Mouse (Mus musculus) heart, embryonic 13.5 days (tissue): ENCODE results near the gene Gcdh. TPM values are rescaled to one million over a fixed set of nuclear protein-coding genes. Genes with fewer than 3 reads are reported as not detected.
A peak's percentile ranks its signal among the peaks of the same experiment; 100 is the strongest.

ENCODE experiments used
- ATAC-seq: fragments of 200-750 bp; cut with Nextera tagmentation; 2 replicates; pipeline ENCODE4 v1.8.0; 2017; ENCODE audit warnings: moderate TSS enrichment; ENCODE audit not compliant: insufficient number of reproducible peaks, low FRiP score, low TSS enrichment; ENCODE audit errors: extremely low read depth
- H3K27ac ChIP-seq: fragments of 300-500 bp; sonication (generic); replicated peaks from 2 replicates; pipeline ENCODE4 v1.5.1; 2015; ENCODE audit warnings: moderate library complexity, mild to moderate bottlenecking, inconsistent platforms
- H3K27me3 ChIP-seq: fragments of 300-500 bp; sonication (generic); replicated peaks from 2 replicates; pipeline ENCODE4 v1.6.1; 2015; ENCODE audit warnings: mild to moderate bottlenecking, inconsistent platforms
- H3K36me3 ChIP-seq: fragments of 300-500 bp; sonication (generic); 2 replicates; pipeline ENCODE4 v1.6.1; 2015; ENCODE audit warnings: mild to moderate bottlenecking, inconsistent platforms
- H3K4me1 ChIP-seq: fragments of 300-500 bp; sonication (generic); 2 replicates; pipeline ENCODE4 v1.6.1; 2015; ENCODE audit warnings: inconsistent platforms
- H3K4me2 ChIP-seq: fragments of 300-500 bp; sonication (generic); 2 replicates; pipeline ENCODE4 v1.6.1; 2015; ENCODE audit warnings: inconsistent platforms, mild to moderate bottlenecking, moderate library complexity
- H3K4me3 ChIP-seq: fragments of 300-500 bp; sonication (generic); 2 replicates; pipeline ENCODE4 v1.5.1; 2015; ENCODE audit warnings: moderate library complexity, mild to moderate bottlenecking, inconsistent platforms
- H3K9ac ChIP-seq: fragments of 300-500 bp; sonication (generic); 2 replicates; pipeline ENCODE4 v1.6.1; 2015; ENCODE audit warnings: inconsistent platforms, mild to moderate bottlenecking, moderate library complexity
- H3K9me3 ChIP-seq: fragments of 300-500 bp; sonication (generic); 2 replicates; pipeline ENCODE4 v1.6.1; 2016; ENCODE audit warnings: inconsistent platforms
- WGBS: fragments of 180-500 bp; shearing (Covaris S2); methylation state at CpG from one replicate; pipeline ENCODE4 v1.1.7; 2015; ENCODE audit warnings: mixed read lengths; 5-methylcytosine and 5-hydroxymethylcytosine counted together
- polyA plus RNA-seq: library from polyadenylated mRNA; unstranded; fragments of >200 nt; fragmentation: Nextera tagmentation; extraction: Ambion mirVana; gene quantifications from 2 replicates; pipeline ENCODE4 v1.2.1, GENCODE M21; 2015

The Gcdh gene
- polyA plus RNA-seq, 1 experiment from 2014 or later: 31.0 TPM

- peaks cover 80% of the 10 kb centered on the region for H3K27me3 ChIP-seq
- no peak for ATAC-seq
These were observed 31.8 kb upstream of the Gcdh start for GRCm38 (mm10) chr8:84925557-84925956.

GRCm38 (mm10) chr8:84921596-84921995 lies 27.9 kb upstream of the Gcdh start:
- Histone ChIP-seq H3K36me3 (no peaks in the 10 kb centered on the region), H3K27me3 (peaks cover 84% of the 10 kb centered on the region), H3K27ac (no peak overlapping the region), H3K4me3 (no peak overlapping the region), H3K4me1 (peaks cover 11% of the 10 kb centered on the region), H3K9ac (no peak overlapping the region), H3K4me2 (no peak overlapping the region), H3K9me3 (no peaks in the 10 kb centered on the region)
- no peak for ATAC-seq
- 30% methylated on average over 2 of the region's 2 CpGs for WGBS

More at GRCm38 (mm10) chr8:84925557-84925956, 31.8 kb upstream of the Gcdh start:
- Histone ChIP-seq H3K4me1 (peaks cover 16% of the 10 kb centered on the region), H3K4me2 (no peak overlapping the region), H3K9me3 (no peaks in the 10 kb centered on the region), H3K27ac (no peak overlapping the region), H3K36me3 (no peaks in the 10 kb centered on the region), H3K9ac (no peak overlapping the region), H3K4me3 (no peak overlapping the region)
- 55% methylated on average over 7 of the region's 7 CpGs for WGBS

- Histone ChIP-seq H3K4me1 (peaks cover 11% of the 10 kb centered on the region), H3K4me2 (no peak overlapping the region), H3K9me3 (peaks cover 5% of the 10 kb centered on the region; the same call in 1 of the 2 replicates), H3K9ac (no peak overlapping the region), H3K27ac (no peak overlapping the region), H3K4me3 (no peak overlapping the region), H3K36me3 (no peaks in the 10 kb centered on the region), H3K27me3 (peaks cover 86% of the 10 kb centered on the region)
- ATAC-seq: no peak
- 80% methylated on average over 15 of the region's 15 CpGs for WGBS
These were observed 24.9 kb upstream of the Gcdh start for GRCm38 (mm10) chr8:84918646-84919045.

- WGBS: 22% methylated on average over 20 of the region's 20 CpGs
- Histone ChIP-seq H3K4me1 (peaks cover 19% of the 10 kb centered on the region), H3K27me3 (peaks cover 90% of the 10 kb centered on the region), H3K9me3 (peaks cover 5% of the 10 kb centered on the region; the same call in 1 of the 2 replicates), H3K4me3 (no peak overlapping the region), H3K4me2 (no peak overlapping the region), H3K27ac (no peak overlapping the region), H3K36me3 (no peaks in the 10 kb centered on the region), H3K9ac (no peak overlapping the region)
- no peak for ATAC-seq
These were observed 24.1 kb upstream of the Gcdh start for GRCm38 (mm10) chr8:84917781-84918180.

GRCm38 (mm10) chr8:84915269-84915668 lies 21.5 kb upstream of the Gcdh start:
- Histone ChIP-seq H3K36me3 (no peaks in the 10 kb centered on the region), H3K9me3 (peaks cover 5% of the 10 kb centered on the region; the same call in 1 of the 2 replicates), H3K27ac (no peak overlapping the region), H3K27me3 (peaks cover 98% of the 10 kb centered on the region), H3K4me3 (no peak overlapping the region), H3K4me1 (peaks cover 17% of the 10 kb centered on the region), H3K9ac (no peak overlapping the region), H3K4me2 (no peak overlapping the region)
- no peak for ATAC-seq
- WGBS: 84% methylated on average over 8 of the region's 8 CpGs

GRCm38 (mm10) chr8:84913960-84914359 lies 20.2 kb upstream of the Gcdh start:
- peaks cover 5% of the 10 kb centered on the region; the same call in 1 of the 2 replicates for H3K9me3 ChIP-seq
- H3K9ac ChIP-seq: no peak overlapping the region
- H3K36me3 ChIP-seq: no peaks in the 10 kb centered on the region
- peaks cover 18% of the 10 kb centered on the region for H3K4me1 ChIP-seq
- H3K4me3 ChIP-seq: peak overlapping the region; percentile 55; the same call in 1 of the 2 replicates
- peak overlapping the region; percentile 94 for H3K4me2 ChIP-seq
- peaks cover 99% of the 10 kb centered on the region for H3K27me3 ChIP-seq
- no peak overlapping the region for H3K27ac ChIP-seq
- 40% methylated on average over 4 of the region's 4 CpGs for WGBS
- ATAC-seq: peak; percentile 23; the same call in 1 of the 2 replicates

GRCm38 (mm10) chr8:84913502-84913900 lies 19.8 kb upstream of the Gcdh start:
- 13% methylated on average over 9 of the region's 9 CpGs for WGBS
- Histone ChIP-seq H3K27me3 (peaks cover 97% of the 10 kb centered on the region), H3K27ac (no peak overlapping the region), H3K4me1 (peaks cover 21% of the 10 kb centered on the region), H3K36me3 (no peaks in the 10 kb centered on the region), H3K9ac (peak overlapping the region; percentile 74), H3K4me2 (peak overlapping the region; percentile 94), H3K9me3 (peaks cover 5% of the 10 kb centered on the region; the same call in 1 of the 2 replicates), H3K4me3 (peak overlapping the region; percentile 55)
- no peak for ATAC-seq

GRCm38 (mm10) chr8:84912895-84913501 lies 19.3 kb upstream of the Gcdh start:
- Histone ChIP-seq H3K4me1 (peaks cover 21% of the 10 kb centered on the region), H3K9me3 (peaks cover 5% of the 10 kb centered on the region; the same call in 1 of the 2 replicates), H3K4me2 (peak overlapping the region; percentile 94), H3K27ac (no peak overlapping the region), H3K9ac (peak overlapping the region; percentile 74), H3K36me3 (no peaks in the 10 kb centered on the region), H3K27me3 (peaks cover 92% of the 10 kb centered on the region), H3K4me3 (peak overlapping the region; percentile 55)
- ATAC-seq: peak; percentile 53
- WGBS: under 1% methylated on average over 55 of the region's 55 CpGs

GRCm38 (mm10) chr8:84912391-84912790 lies 18.7 kb upstream of the Gcdh start:
- Histone ChIP-seq H3K27ac (no peak overlapping the region), H3K27me3 (peaks cover 86% of the 10 kb centered on the region), H3K9me3 (peaks cover 5% of the 10 kb centered on the region; the same call in 1 of the 2 replicates), H3K4me3 (peak overlapping the region; percentile 55), H3K9ac (peak overlapping the region; percentile 74; the same call in 1 of the 2 replicates), H3K4me2 (peak overlapping the region; percentile 94), H3K4me1 (peaks cover 18% of the 10 kb centered on the region), H3K36me3 (no peaks in the 10 kb centered on the region)
- WGBS: 17% methylated on average over 27 of the region's 27 CpGs
- ATAC-seq: no peak

- peaks cover 5% of the 10 kb centered on the region; the same call in 1 of the 2 replicates for H3K9me3 ChIP-seq
- peaks cover 81% of the 10 kb centered on the region for H3K27me3 ChIP-seq
- no peak for ATAC-seq
- H3K27ac ChIP-seq: no peak overlapping the region
- 0 out of 2 replicates have a peak overlapping the region, but pooled peaks have one; percentile 94 for H3K4me2 ChIP-seq
- no peaks in the 10 kb centered on the region for H3K36me3 ChIP-seq
- H3K9ac ChIP-seq: no peak overlapping the region
- H3K4me1 ChIP-seq: peaks cover 18% of the 10 kb centered on the region
- 79% methylated on average over 9 of the region's 9 CpGs for WGBS
- no peak overlapping the region for H3K4me3 ChIP-seq
These were observed 18.1 kb upstream of the Gcdh start for GRCm38 (mm10) chr8:84911854-84912253.

- 78% methylated on average over 6 of the region's 6 CpGs for WGBS
- Histone ChIP-seq H3K4me3 (no peak overlapping the region), H3K27me3 (peaks cover 68% of the 10 kb centered on the region), H3K4me2 (no peak overlapping the region), H3K27ac (no peak overlapping the region), H3K36me3 (no peaks in the 10 kb centered on the region), H3K9ac (no peak overlapping the region), H3K9me3 (peaks cover 5% of the 10 kb centered on the region; the same call in 1 of the 2 replicates), H3K4me1 (peaks cover 18% of the 10 kb centered on the region)
- no peak for ATAC-seq
These were observed 16.8 kb upstream of the Gcdh start for GRCm38 (mm10) chr8:84910551-84910950.
